Mouse (Mus musculus) lung, adult 2 months (tissue): ENCODE measurements around the gene Nfix. TPM values are rescaled to one million over a fixed set of nuclear protein-coding genes. Genes with fewer than 3 reads are reported as not detected.

ENCODE experiments used
- DNase-seq: peaks from one replicate; pipeline ENCODE4 v3.0.0; 2022
- H3K4me1 ChIP-seq: fragments of 200-500 bp; 2 replicates; pipeline ENCODE4 v1.6.1; 2011; ENCODE audit warnings: low read length; ENCODE audit not compliant: control insufficient read depth, insufficient read depth
- H3K4me3 ChIP-seq: fragments of 200-500 bp; replicated peaks from 2 replicates; pipeline ENCODE3; 2011; ENCODE audit warnings: low read depth, mild to moderate bottlenecking, control low read depth, low read length; ENCODE audit errors: extremely low read depth
- CTCF ChIP-seq: fragments of 200-500 bp; IDR thresholded peaks from 2 replicates; pipeline ENCODE4 v1.5.1; 2011; ENCODE audit warnings: mild to moderate bottlenecking, low read length, control low read depth; ENCODE audit not compliant: insufficient read depth
- POLR2A ChIP-seq: fragments of 200-500 bp; IDR thresholded peaks from 2 replicates; pipeline ENCODE4 v1.6.1; 2011; ENCODE audit warnings: low read depth, mild to moderate bottlenecking, control low read depth, low read length, borderline replicate concordance; ENCODE audit errors: extremely low read depth
- WGBS: fragments of 180-500 bp; shearing (Covaris S2); methylation state at CpG from one replicate; pipeline ENCODE4 v1.1.7; 2018; 5-methylcytosine and 5-hydroxymethylcytosine counted together
- polyA plus RNA-seq: library from polyadenylated mRNA; depleted of rRNA; stranded (reverse); fragments of >200 nt; gene quantifications from 2 replicates; pipeline ENCODE4 v1.2.3, GENCODE M21; 2012

The Nfix gene
- polyA plus RNA-seq, 1 experiment = 96.2 TPM

- 75% methylated on average over 6 of the region's 6 CpGs for WGBS
- no peak for TF ChIP-seq CTCF
- TF ChIP-seq POLR2A = no peak
- Histone ChIP-seq H3K4me1 (peaks cover 45% of the 10 kb centered on the region), H3K4me3 (peak overlapping the region; percentile 7)
- DNase-seq = no peak
These were observed 97.1 kb downstream of the Nfix start for GRCm38 (mm10) chr8:84702963-84703465.

- peak overlapping the region; percentile 15 for H3K4me3 ChIP-seq
- no peak for DNase-seq
- H3K4me1 ChIP-seq = peaks cover 42% of the 10 kb centered on the region
These were observed 97.6 kb downstream of the Nfix start for GRCm38 (mm10) chr8:84702561-84702960.

GRCm38 (mm10) chr8:84700941-84701911, 98.9 kb downstream of the Nfix start, which contains the start of gene Lyl1:
Gene Lyl1, plus strand, starts transcription at chr8:84701457.
- TF ChIP-seq CTCF = no peak
- TF ChIP-seq POLR2A = peak; percentile 56; the same call in 1 of the 2 replicates
- 16% methylated on average over 34 of the region's 34 CpGs for WGBS
- peak; percentile 75 for DNase-seq
- peaks cover 37% of the 10 kb centered on the region for H3K4me1 ChIP-seq
- peak within 1 kb of the TSS; percentile 69 for H3K4me3 ChIP-seq

More at GRCm38 (mm10) chr8:84702561-84702960, 97.6 kb downstream of the Nfix start:
- TF ChIP-seq POLR2A (no peak), CTCF (no peak)
- 66% methylated on average over 9 of the region's 9 CpGs for WGBS

- Histone ChIP-seq H3K4me1 (peaks cover 36% of the 10 kb centered on the region), H3K4me3 (no peak overlapping the region)
- 55% methylated on average over 5 of the region's 5 CpGs for WGBS
- no peak for DNase-seq
- TF ChIP-seq POLR2A = no peak
- TF ChIP-seq CTCF = no peak
These were observed 99.6 kb downstream of the Nfix start for GRCm38 (mm10) chr8:84700526-84700925.

- 28% methylated on average over 7 of the region's 7 CpGs for WGBS
- TF ChIP-seq CTCF = peak; percentile 80
- peak; percentile 35; the same call in 1 of the 2 replicates for TF ChIP-seq POLR2A
- no peak overlapping the region for H3K4me3 ChIP-seq
- H3K4me1 ChIP-seq = peaks cover 33% of the 10 kb centered on the region
- DNase-seq = peak; percentile 64
These were observed 100.3 kb downstream of the Nfix start for GRCm38 (mm10) chr8:84699861-84700322.

GRCm38 (mm10) chr8:84698929-84699401, 101.2 kb downstream of the Nfix start:
- Histone ChIP-seq H3K4me1 (peaks cover 30% of the 10 kb centered on the region), H3K4me3 (peak overlapping the region; percentile 60)
- peak; percentile 38; the same call in 1 of the 2 replicates for TF ChIP-seq POLR2A
- TF ChIP-seq CTCF = no peak
- 24% methylated on average over 9 of the region's 9 CpGs for WGBS
- peak; percentile 76 for DNase-seq

- no peak overlapping the region for H3K4me3 ChIP-seq
- WGBS = 72% methylated on average over 5 of the region's 5 CpGs
- peaks cover 26% of the 10 kb centered on the region for H3K4me1 ChIP-seq
- no peak for TF ChIP-seq POLR2A
- no peak for TF ChIP-seq CTCF
- DNase-seq = no peak
These were observed 101.9 kb downstream of the Nfix start for GRCm38 (mm10) chr8:84698288-84698687.

GRCm38 (mm10) chr8:84697166-84698130, 102.7 kb downstream of the Nfix start:
- peaks cover 23% of the 10 kb centered on the region for H3K4me1 ChIP-seq
- 82% methylated on average over 14 of the region's 14 CpGs for WGBS
- no peak for TF ChIP-seq POLR2A
- TF ChIP-seq CTCF = no peak
- no peak overlapping the region for H3K4me3 ChIP-seq
- DNase-seq = no peak
